Mouse (Mus musculus): ENCODE results near the gene Slc27a2. TPM values are rescaled to one million over a fixed set of nuclear protein-coding genes. Genes with fewer than 3 reads are reported as not detected.

Gene Slc27a2
- polyA plus RNA-seq, 1 experiment from 2014 or later, result 6.0 TPM

DNA sequence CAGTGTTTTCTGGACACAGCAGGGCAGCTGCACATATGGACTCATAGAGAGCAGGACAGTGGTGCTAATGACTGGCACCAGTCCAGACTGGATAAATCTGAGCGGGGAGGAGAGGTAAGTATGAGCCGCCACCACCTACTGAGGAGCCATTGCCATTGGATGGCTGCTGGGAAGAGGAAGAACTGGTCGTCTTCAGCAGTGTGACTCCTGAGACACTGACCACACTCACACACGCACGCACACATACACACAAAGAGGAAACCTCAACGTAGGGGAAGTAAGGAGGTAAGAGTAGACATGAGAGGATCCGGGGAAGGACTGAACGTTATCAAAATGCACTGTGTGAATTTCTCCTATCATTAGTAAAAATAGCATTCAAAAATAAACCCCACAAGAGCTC is 24.7 kb upstream of the Slc27a2 start:
- no peak overlapping the region for H3K9ac ChIP-seq (replicated peaks)
- no peak for ATAC-seq
- no peaks in the 10 kb centered on the region for H3K27me3 ChIP-seq
- H3K4me1 ChIP-seq (replicated peaks), result no peaks in the 10 kb centered on the region
- no peak overlapping the region for H3K27ac ChIP-seq
- H3K4me3 ChIP-seq (replicated peaks), result no peak overlapping the region
- H3K36me3 ChIP-seq, result no peaks in the 10 kb centered on the region
- 91% methylated on average over 8 of the region's 8 CpGs for WGBS
- no peak overlapping the region for H3K4me2 ChIP-seq (replicated peaks)
- no peaks in the 10 kb centered on the region for H3K9me3 ChIP-seq

DNA sequence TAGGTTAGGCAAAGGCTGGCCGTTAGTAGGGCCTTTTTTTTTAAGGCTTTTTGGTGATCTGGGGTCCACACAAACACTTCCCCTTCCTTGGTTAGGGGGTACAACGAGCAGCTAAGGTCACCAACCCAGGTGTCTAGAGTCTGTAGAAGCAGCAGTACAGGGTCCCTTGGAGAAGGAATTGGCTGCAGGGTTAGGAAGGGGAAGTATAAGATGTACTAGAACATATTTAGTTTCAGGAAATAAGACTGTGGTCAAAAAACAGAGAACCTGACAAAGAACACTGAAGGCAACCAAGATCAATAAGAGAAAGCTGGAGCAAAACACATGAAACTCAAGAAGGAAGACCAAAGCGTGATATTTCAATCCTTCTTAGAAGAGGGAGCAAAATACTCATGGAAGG is 21.6 kb upstream of the Slc27a2 start:
- Histone ChIP-seq H3K9me3 (no peaks in the 10 kb centered on the region), H3K27ac (no peak overlapping the region), H3K9ac (replicated peaks) (no peak overlapping the region), H3K4me3 (replicated peaks) (no peak overlapping the region), H3K27me3 (no peaks in the 10 kb centered on the region), H3K36me3 (no peaks in the 10 kb centered on the region), H3K4me1 (replicated peaks) (no peaks in the 10 kb centered on the region), H3K4me2 (replicated peaks) (no peak overlapping the region)
- ATAC-seq, result no peak
- WGBS, result 89% methylated on average over 3 of the region's 3 CpGs

DNA sequence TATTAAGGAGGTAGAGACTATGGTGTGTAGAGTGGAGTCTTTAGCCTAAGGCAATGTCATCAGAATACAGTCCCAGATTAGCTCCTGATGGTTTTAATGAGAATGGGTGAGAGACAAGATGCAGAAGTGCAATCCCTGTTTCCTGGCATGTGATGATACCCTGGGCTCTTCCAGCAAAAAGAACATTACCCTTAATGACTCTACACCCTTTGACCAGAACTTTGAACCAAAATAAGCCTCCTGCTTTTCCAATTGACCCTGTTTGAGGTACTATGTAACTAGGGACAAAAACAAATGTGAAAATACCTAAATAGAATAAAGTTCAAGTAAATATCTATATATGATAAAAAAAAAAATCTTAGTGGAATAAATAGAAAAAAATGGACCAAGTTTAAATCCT is 14.6 kb upstream of the Slc27a2 start:
- no peaks in the 10 kb centered on the region for H3K9me3 ChIP-seq
- H3K4me2 ChIP-seq (replicated peaks), result no peak overlapping the region

DNA sequence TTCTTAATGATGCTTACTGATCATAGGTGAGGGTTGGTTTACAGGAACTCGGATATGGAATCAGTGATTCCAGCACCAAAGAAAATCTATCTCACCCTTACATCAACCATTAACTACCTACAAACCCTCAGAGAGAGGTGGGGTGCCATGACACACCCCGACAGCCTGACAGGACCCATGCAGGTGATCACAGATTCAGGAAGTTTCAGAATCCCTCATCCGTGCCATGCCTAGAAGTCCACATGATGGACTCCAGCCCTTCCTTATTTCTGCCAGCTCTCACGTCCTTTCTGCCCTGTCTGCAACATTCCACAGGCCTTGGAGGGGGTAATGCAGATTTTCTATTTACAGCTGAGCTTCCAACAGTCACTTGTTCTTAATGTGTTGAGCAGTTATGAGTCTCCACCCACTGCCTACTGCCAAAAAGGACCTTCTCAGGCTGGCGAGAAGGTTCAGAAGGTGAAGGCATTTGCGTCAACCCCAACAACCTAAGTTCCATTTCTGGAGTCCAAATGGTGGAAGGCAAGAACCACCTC is 11.7 kb upstream of the Slc27a2 start:
- Histone ChIP-seq H3K4me2 (replicated peaks) (no peak overlapping the region), H3K4me1 (replicated peaks) (no peaks in the 10 kb centered on the region), H3K4me3 (replicated peaks) (no peak overlapping the region), H3K9me3 (no peaks in the 10 kb centered on the region), H3K27me3 (no peaks in the 10 kb centered on the region), H3K9ac (replicated peaks) (no peak overlapping the region), H3K27ac (no peak overlapping the region), H3K36me3 (no peaks in the 10 kb centered on the region)
- no peak for ATAC-seq
- 87% methylated on average over 6 of the region's 6 CpGs for WGBS

More for the DNA sequence above, 14.6 kb upstream of the Slc27a2 start:
- Histone ChIP-seq H3K9ac (replicated peaks) (no peak overlapping the region), H3K27ac (no peak overlapping the region), H3K36me3 (no peaks in the 10 kb centered on the region), H3K27me3 (no peaks in the 10 kb centered on the region), H3K4me1 (replicated peaks) (no peaks in the 10 kb centered on the region), H3K4me3 (replicated peaks) (no peak overlapping the region)
- ATAC-seq, result no peak

DNA sequence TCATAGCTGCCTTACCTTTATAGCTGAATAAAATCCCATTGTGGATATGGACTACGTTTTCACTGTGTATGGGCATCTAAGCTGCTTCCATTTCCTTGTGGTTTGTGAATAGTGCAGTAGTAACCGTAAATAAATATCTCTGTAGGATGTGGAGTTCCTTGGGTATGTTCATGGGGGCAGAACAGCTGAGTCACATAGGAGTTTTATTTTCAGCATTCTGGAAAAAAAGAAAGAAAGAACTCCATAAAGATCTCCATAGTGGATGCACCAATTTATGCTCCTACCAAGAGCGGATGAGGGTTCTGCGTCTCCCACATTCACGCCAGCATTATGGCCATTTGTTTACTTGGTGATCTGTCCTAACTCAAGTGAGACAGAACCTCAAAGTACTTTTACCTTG is 10.0 kb upstream of the Slc27a2 start:
- no peak overlapping the region for H3K27ac ChIP-seq
- no peaks in the 10 kb centered on the region for H3K9me3 ChIP-seq
- H3K27me3 ChIP-seq, result no peaks in the 10 kb centered on the region
- no peaks in the 10 kb centered on the region for H3K36me3 ChIP-seq
- ATAC-seq, result no peak
- H3K4me2 ChIP-seq (replicated peaks), result no peak overlapping the region
- H3K4me1 ChIP-seq (replicated peaks), result no peaks in the 10 kb centered on the region
- H3K4me3 ChIP-seq (replicated peaks), result no peak overlapping the region
- no peak overlapping the region for H3K9ac ChIP-seq (replicated peaks)
- 91% methylated on average over 5 of the region's 5 CpGs for WGBS

DNA sequence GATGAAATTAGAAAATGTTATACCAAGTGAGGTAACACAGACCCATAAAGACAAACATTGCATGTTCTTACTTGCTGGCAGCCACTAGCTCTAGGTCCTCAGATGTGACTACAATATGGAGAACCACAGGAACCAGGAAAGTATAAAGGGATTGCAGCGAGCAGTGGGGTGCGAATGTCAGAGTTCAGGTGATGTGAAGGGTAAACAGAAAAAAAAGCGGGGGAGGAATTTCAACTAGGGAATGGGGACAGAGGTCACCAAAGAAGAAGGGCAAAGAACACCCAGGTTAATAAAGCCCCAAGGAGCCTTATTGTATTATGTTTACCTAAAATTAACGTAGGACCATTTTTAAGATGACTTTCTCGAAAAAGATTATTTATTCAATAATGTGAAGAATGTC is 6.9 kb upstream of the Slc27a2 start:
- Histone ChIP-seq H3K9ac (replicated peaks) (no peak overlapping the region), H3K27ac (no peak overlapping the region), H3K4me1 (replicated peaks) (no peaks in the 10 kb centered on the region), H3K4me3 (replicated peaks) (no peak overlapping the region), H3K36me3 (no peaks in the 10 kb centered on the region), H3K4me2 (replicated peaks) (no peak overlapping the region), H3K27me3 (no peaks in the 10 kb centered on the region), H3K9me3 (no peaks in the 10 kb centered on the region)
- ATAC-seq, result no peak
- 79% methylated on average over 5 of the region's 5 CpGs for WGBS

DNA sequence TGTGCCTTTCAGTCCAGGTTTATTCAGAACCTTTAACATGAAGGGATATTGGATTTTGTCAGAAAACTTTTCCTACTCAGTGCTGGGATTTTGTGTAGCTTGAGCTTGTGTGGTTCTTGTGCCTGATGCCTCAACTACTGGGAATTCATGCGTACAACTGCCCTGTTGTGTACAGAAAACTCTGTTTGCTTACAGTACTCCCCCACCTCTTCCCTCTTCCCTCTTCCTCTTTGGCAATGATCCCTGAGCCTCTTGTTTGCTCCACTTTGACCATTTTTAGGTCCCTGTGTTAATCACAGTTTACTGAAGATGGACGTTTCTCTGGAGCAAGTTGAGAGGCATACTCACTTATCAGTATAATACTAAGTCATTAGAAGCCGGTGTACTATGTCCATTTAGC is 5.8 kb upstream of the Slc27a2 start:
- ATAC-seq, result no peak
- Histone ChIP-seq H3K27me3 (peaks cover 5% of the 10 kb centered on the region), H3K9me3 (no peaks in the 10 kb centered on the region), H3K27ac (no peak overlapping the region), H3K4me2 (replicated peaks) (no peak overlapping the region), H3K36me3 (no peaks in the 10 kb centered on the region), H3K9ac (replicated peaks) (no peak overlapping the region), H3K4me3 (replicated peaks) (no peak overlapping the region), H3K4me1 (replicated peaks) (no peaks in the 10 kb centered on the region)
- WGBS, result 83% methylated on average over 3 of the region's 3 CpGs

DNA sequence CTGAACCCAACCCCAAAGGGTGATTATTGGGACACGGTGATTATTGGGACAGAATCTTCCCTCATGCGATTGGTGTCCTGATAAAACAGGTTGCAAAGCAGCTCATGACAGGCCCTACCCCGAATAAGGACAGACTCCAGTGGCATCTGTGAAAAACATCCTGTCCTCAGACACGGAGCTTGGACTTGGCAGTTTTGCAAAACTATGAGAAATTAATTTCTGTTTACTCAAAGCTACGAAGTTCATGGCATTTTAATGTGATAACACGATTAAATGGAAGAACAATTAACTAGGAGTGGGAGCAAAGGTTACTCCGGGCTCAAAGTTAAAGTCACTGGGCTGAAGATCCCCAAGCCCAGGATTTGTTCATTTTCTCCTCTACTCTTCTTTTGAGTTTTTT is 2.5 kb upstream of the Slc27a2 start:
- no peak for ATAC-seq
- Histone ChIP-seq H3K36me3 (no peaks in the 10 kb centered on the region), H3K4me2 (replicated peaks) (no peak overlapping the region), H3K27me3 (peaks cover 37% of the 10 kb centered on the region), H3K27ac (no peak overlapping the region), H3K4me1 (replicated peaks) (peaks cover 21% of the 10 kb centered on the region), H3K9ac (replicated peaks) (no peak overlapping the region), H3K9me3 (no peaks in the 10 kb centered on the region), H3K4me3 (replicated peaks) (no peak overlapping the region)
- 90% methylated on average over 7 of the region's 7 CpGs for WGBS

DNA sequence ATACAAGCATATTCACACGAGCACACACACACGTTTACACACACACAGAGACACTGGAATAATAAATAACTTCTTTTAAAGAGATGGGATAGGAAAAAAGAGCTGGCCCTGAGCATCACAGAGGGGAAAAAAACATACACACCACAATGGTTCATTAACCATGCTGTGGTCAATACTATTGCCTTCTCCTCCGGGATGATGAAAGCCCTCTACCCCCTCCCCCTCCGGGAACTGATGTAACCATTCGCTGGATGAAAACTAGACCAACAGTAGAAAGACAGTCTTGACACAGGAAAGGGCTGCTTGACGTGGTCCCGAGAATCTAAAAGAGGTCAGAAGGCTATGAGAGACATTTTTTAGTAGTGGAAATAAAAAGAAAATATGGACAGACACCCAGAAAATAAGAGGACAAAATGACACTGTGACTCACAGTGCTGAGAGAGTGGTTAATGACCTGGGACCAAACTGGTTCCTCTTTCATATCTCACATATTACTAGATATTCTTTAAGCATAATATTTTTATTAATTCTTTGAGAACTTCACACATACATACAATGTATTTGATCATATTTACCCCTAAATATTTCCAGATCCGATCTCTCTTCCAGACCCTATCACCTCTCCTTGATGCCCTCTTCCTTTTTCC is 840 bp upstream of the Slc27a2 start:
- WGBS, result 71% methylated on average over 8 of the region's 8 CpGs
- H3K4me1 ChIP-seq (replicated peaks), result peaks cover 21% of the 10 kb centered on the region
- no peak for ATAC-seq

DNA sequence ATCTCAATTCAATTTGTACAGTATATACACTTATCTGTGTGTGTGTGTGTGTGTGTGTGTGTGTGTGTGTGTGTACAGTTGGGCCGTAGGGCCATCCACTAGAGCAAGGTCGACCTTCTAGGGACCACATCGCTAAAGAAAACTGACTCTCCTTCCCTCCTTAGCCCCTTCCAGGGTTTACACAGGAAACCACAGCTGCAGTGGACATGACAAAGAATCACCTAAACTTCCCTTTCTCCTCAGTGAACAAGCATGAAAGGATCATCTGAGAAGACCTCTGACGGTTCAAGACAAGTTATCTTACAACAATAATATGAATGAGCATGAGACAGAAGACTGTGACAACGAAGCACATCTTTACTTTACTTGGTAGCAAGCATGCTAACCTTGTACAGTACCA is 311 bp upstream of the Slc27a2 start:
- 21% methylated on average over 5 of the region's 5 CpGs for WGBS
- peaks cover 21% of the 10 kb centered on the region for H3K4me1 ChIP-seq (replicated peaks)
- H3K36me3 ChIP-seq, result no peaks in the 10 kb centered on the region
- H3K27ac ChIP-seq, result no peak overlapping the region
- peak overlapping the region; percentile 70; the same call in 1 of the 2 replicates for H3K4me3 ChIP-seq (replicated peaks)
- H3K9ac ChIP-seq (replicated peaks), result no peak overlapping the region
- H3K9me3 ChIP-seq, result no peaks in the 10 kb centered on the region
- peaks cover 42% of the 10 kb centered on the region for H3K27me3 ChIP-seq
- ATAC-seq, result no peak
- H3K4me2 ChIP-seq (replicated peaks), result peak overlapping the region; percentile 97

More for the DNA sequence above, 840 bp upstream of the Slc27a2 start:
- Histone ChIP-seq H3K27me3 (peaks cover 42% of the 10 kb centered on the region), H3K9ac (replicated peaks) (no peak overlapping the region), H3K4me3 (replicated peaks) (no peak overlapping the region), H3K9me3 (no peaks in the 10 kb centered on the region), H3K4me2 (replicated peaks) (no peak overlapping the region), H3K27ac (no peak overlapping the region), H3K36me3 (no peaks in the 10 kb centered on the region)

DNA sequence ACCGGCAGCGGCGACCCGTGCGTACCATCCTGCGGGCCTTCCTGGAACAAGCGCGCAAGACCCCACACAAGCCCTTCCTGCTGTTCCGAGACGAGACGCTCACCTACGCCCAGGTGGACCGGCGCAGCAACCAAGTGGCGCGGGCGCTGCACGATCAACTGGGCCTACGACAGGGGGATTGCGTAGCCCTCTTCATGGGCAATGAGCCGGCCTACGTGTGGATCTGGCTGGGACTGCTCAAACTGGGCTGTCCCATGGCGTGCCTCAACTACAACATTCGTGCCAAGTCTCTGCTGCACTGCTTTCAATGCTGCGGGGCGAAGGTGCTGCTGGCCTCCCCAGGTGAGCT is 1.1 kb downstream of the Slc27a2 start:
- no peaks in the 10 kb centered on the region for H3K36me3 ChIP-seq
- H3K4me3 ChIP-seq (replicated peaks), result peak overlapping the region; percentile 70
- H3K27me3 ChIP-seq, result peaks cover 42% of the 10 kb centered on the region
- WGBS, result under 1% methylated on average over 26 of the region's 26 CpGs
- no peaks in the 10 kb centered on the region for H3K9me3 ChIP-seq
- H3K27ac ChIP-seq, result no peak overlapping the region
- H3K9ac ChIP-seq (replicated peaks), result peak overlapping the region; percentile 79
- ATAC-seq, result peak; percentile 80; the same call in 1 of the 2 replicates
- H3K4me2 ChIP-seq (replicated peaks), result peak overlapping the region; percentile 97
- peaks cover 21% of the 10 kb centered on the region for H3K4me1 ChIP-seq (replicated peaks)

DNA sequence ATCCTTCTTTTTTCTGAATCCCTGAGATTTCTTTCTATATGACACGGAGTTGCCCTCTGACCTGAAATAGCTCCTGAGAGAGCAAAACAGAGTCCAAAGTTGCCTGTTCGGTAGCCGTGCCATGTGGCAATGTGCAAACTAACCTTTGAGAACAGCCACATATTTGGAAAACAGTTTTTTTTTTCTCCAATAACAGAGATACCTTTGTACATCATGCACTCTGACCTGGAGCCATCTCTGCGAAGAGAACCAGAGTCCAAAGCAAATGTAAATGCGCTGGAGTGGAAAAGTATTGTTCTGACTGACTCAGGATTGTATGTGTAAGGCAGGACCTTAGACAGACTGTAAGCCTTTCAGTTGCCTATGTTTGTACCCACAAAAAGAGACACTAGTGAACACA is 3.3 kb downstream of the Slc27a2 start:
- Histone ChIP-seq H3K9ac (replicated peaks) (no peak overlapping the region), H3K36me3 (no peaks in the 10 kb centered on the region), H3K4me2 (replicated peaks) (no peak overlapping the region), H3K27me3 (peaks cover 42% of the 10 kb centered on the region), H3K27ac (no peak overlapping the region), H3K4me1 (replicated peaks) (peaks cover 21% of the 10 kb centered on the region), H3K9me3 (no peaks in the 10 kb centered on the region), H3K4me3 (replicated peaks) (no peak overlapping the region)
- 83% methylated on average over 5 of the region's 5 CpGs for WGBS
- no peak for ATAC-seq

DNA sequence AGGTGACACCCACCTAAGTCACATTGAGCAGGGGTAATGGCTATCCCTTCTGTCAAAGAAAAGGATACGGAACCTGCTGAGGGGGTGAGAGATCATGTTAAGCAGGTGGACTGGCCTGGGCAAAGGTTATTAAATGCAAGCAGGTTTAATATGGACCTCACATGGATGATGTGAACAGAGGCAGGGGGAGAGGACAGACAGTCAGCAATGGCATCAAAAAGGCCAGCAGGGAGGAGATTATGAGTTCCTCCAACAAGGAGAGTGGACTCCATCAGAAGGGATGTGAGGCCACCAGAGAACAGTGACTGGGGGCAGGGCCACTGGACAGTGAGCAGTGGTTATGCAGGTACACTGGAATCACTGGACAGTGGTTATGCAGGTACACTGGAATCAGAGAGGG is 7.9 kb downstream of the Slc27a2 start:
- Histone ChIP-seq H3K4me1 (replicated peaks) (no peaks in the 10 kb centered on the region), H3K4me2 (replicated peaks) (no peak overlapping the region), H3K9ac (replicated peaks) (no peak overlapping the region), H3K27me3 (0 out of 2 replicates have a peak, but pooled peaks cover 3% of the 10 kb centered on the region), H3K9me3 (no peaks in the 10 kb centered on the region), H3K36me3 (no peaks in the 10 kb centered on the region), H3K4me3 (replicated peaks) (no peak overlapping the region), H3K27ac (no peak overlapping the region)
- no peak for ATAC-seq
- 94% methylated on average over 1 of the region's 1 CpGs for whole genome bisulfite sequencing

Measured in midbrain, embryonic 13.5 days (tissue).